Mouse (Mus musculus): Measurements from ENCODE around the gene Nrip1.
A peak's percentile ranks its signal among the peaks of the same experiment; 100 is the strongest.
"Not testable (repeated sequence)": the region's sequence is repeated elsewhere in the genome, so short reads cannot be mapped to it uniquely, and the experiment has no call there.

Nrip1 gene

GRCm38 (mm10) chr16:76373671-76374091, at the start of gene Nrip1:
Gene Nrip1, minus strand, starts transcription at chr16:76373827.
- peak; percentile 53 for DNase-seq

- no peak for DNase-seq
Measured at GRCm38 (mm10) chr16:76422531-76422930, 48.9 kb upstream of the Nrip1 start.

GRCm38 (mm10) chr16:76419849-76420248, 46.2 kb upstream of the Nrip1 start:
- no peak for DNase-seq

- no peak for DNase-seq
Measured at GRCm38 (mm10) chr16:76416477-76416876, 42.9 kb upstream of the Nrip1 start.

- no peak for DNase-seq
Measured at GRCm38 (mm10) chr16:76416060-76416438, 42.4 kb upstream of the Nrip1 start.

- no peak for DNase-seq
Measured at GRCm38 (mm10) chr16:76415407-76416059, 41.9 kb upstream of the Nrip1 start.

- no peak for DNase-seq
Measured at GRCm38 (mm10) chr16:76414528-76414927, 40.9 kb upstream of the Nrip1 start.

GRCm38 (mm10) chr16:76413581-76413980, 40.0 kb upstream of the Nrip1 start:
- no peak for DNase-seq

GRCm38 (mm10) chr16:76409355-76409722, 35.7 kb upstream of the Nrip1 start:
- no peak for DNase-seq

GRCm38 (mm10) chr16:76408696-76409354, 35.2 kb upstream of the Nrip1 start:
- DNase-seq: no peak

GRCm38 (mm10) chr16:76408241-76408640, 34.6 kb upstream of the Nrip1 start:
- DNase-seq: no peak

- no peak for DNase-seq
Measured at GRCm38 (mm10) chr16:76407321-76407920, 33.8 kb upstream of the Nrip1 start.

- DNase-seq: peak; percentile 10
Measured at GRCm38 (mm10) chr16:76406897-76407296, 33.3 kb upstream of the Nrip1 start.

- no peak for DNase-seq
Measured at GRCm38 (mm10) chr16:76406319-76406718, 32.7 kb upstream of the Nrip1 start.

GRCm38 (mm10) chr16:76403305-76403704, 29.7 kb upstream of the Nrip1 start:
- not testable (repeated sequence) for DNase-seq

GRCm38 (mm10) chr16:76396512-76396911, 22.9 kb upstream of the Nrip1 start:
- DNase-seq: no peak

- no peak for DNase-seq
Measured at GRCm38 (mm10) chr16:76393267-76393666, 19.6 kb upstream of the Nrip1 start.

GRCm38 (mm10) chr16:76386496-76386895, 12.9 kb upstream of the Nrip1 start:
- no peak for DNase-seq

- DNase-seq: no peak
Measured at GRCm38 (mm10) chr16:76386071-76386470, 12.4 kb upstream of the Nrip1 start.

- no peak for DNase-seq
Measured at GRCm38 (mm10) chr16:76377211-76377610, 3.6 kb upstream of the Nrip1 start.

- no peak for DNase-seq
Measured at GRCm38 (mm10) chr16:76376661-76377060, 3.0 kb upstream of the Nrip1 start.

GRCm38 (mm10) chr16:76372941-76373561, 576 bp downstream of the Nrip1 start:
- DNase-seq: peak; percentile 91

- DNase-seq: peak; percentile 78
Measured at GRCm38 (mm10) chr16:76372045-76372940, 1.3 kb downstream of the Nrip1 start.

All from thymus, postnatal 14 days (tissue).